ENCODE assay signal across 10 mouse cellular contexts in genomic region chr2:164167752-164168570, GRCm38 (mm10). TPM values are rescaled to one million over a fixed set of nuclear protein-coding genes. Genes with fewer than 3 reads are reported as not detected.
DNase-seq lines count a peak whose midpoint lies in the region; ATAC-seq and TF ChIP-seq lines count a peak whose summit lies in the region.
"Had no signal": no experiment of that assay in that cellular context is flagged by ENCODE, and none has a peak within 500 bp of the region (broad histone marks: within the 10 kb centered on the region; RNA-seq: fewer than 3 reads in every experiment).

No protein-coding gene starts in this region.

- no peak overlapping the region for H3K27ac ChIP-seq in heart, embryonic 15.5 days
- H3K27ac ChIP-seq in midbrain, embryonic 11.5 days (ENCODE audit: low read depth, low read length), result no peak overlapping the region
- H3K27ac ChIP-seq in heart, adult 2 months, result no peak overlapping the region

- no peaks in the 10 kb centered on the region for H3K36me3 ChIP-seq in heart, embryonic 15.5 days
- no peaks in the 10 kb centered on the region for H3K36me3 ChIP-seq in midbrain, embryonic 11.5 days (ENCODE audit: control insufficient read depth, insufficient read depth, low read length)
- H3K36me3 ChIP-seq in heart, adult 2 months (ENCODE audit: control insufficient read depth, insufficient read depth, low read length), result no peaks in the 10 kb centered on the region

- TF ChIP-seq POLR2A in heart, adult 2 months (IDR thresholded peaks at IDR 0.05; ENCODE audit: insufficient read depth, low read depth, low read length), result no peak

- peaks cover 83% of the 10 kb centered on the region for H3K27me3 ChIP-seq in heart, embryonic 15.5 days
- H3K27me3 ChIP-seq in midbrain, embryonic 11.5 days (ENCODE audit: control insufficient read depth, insufficient read depth, low read length), result peaks cover 55% of the 10 kb centered on the region
- peaks cover 16% of the 10 kb centered on the region for H3K27me3 ChIP-seq in heart, adult 2 months (ENCODE audit: control insufficient read depth, insufficient read depth, low read length)

- ATAC-seq in heart, embryonic 15.5 days (replicated peaks; ENCODE audit: insufficient number of reproducible peaks, insufficient read depth, low FRiP score, low read depth), result 0 out of 2 replicates have a peak, but pooled peaks have one; percentile 8
- peak; percentile 19; the same call in 1 of the 2 replicates for ATAC-seq in midbrain, embryonic 11.5 days (ENCODE audit: low FRiP score)
- no peak for ATAC-seq in cerebellum, adult (ENCODE audit: insufficient number of reproducible peaks, low FRiP score, low TSS enrichment)

- no peak for DNase-seq in heart, postnatal 4 days
- peak; percentile 47 for DNase-seq in R1 (ENCODE audit: low read depth, low spot score)
- peak; percentile 18 for DNase-seq in forelimb bud, embryonic 11.5 days (ENCODE audit: low read depth, low spot score)
- peak; percentile 87 for DNase-seq in midbrain, embryonic 11.5 days (ENCODE audit: low spot score, missing footprints)
- no peak for DNase-seq in frontal cortex, postnatal 14 days (ENCODE audit: low spot score in 2 of 2)
- DNase-seq in heart, adult 2 months, result no peak

- intact Hi-C loops in heart, adult 2 months (cut with DNase I), result no loop called here

- H3K79me2 ChIP-seq in heart, adult 2 months (replicated peaks; ENCODE audit: control insufficient read depth, insufficient read depth, low read length), result no peaks in the 10 kb centered on the region

- TF ChIP-seq CTCF in heart, adult 2 months (IDR thresholded peaks at IDR 0.05), result no peak

- H3K4me2 ChIP-seq in heart, embryonic 15.5 days, result peak overlapping the region; percentile 62
- peak overlapping the region; percentile 42 for H3K4me2 ChIP-seq in midbrain, embryonic 11.5 days

- peak overlapping the region; percentile 34 for H3K4me3 ChIP-seq in heart, embryonic 15.5 days
- H3K4me3 ChIP-seq in midbrain, embryonic 11.5 days (ENCODE audit: low read depth, low read length), result peak overlapping the region; percentile 23
- H3K4me3 ChIP-seq in heart, adult 2 months, result no peak overlapping the region

- H3K9ac ChIP-seq in heart, embryonic 15.5 days, result no peak overlapping the region
- no peak overlapping the region for H3K9ac ChIP-seq in midbrain, embryonic 11.5 days (ENCODE audit: low read length)
- H3K9ac ChIP-seq in heart, adult 2 months (ENCODE audit: low read depth, low read length), result no peak overlapping the region

- H3K9me3 ChIP-seq in heart, embryonic 15.5 days (replicated peaks), result no peaks in the 10 kb centered on the region
- H3K9me3 ChIP-seq in midbrain, embryonic 11.5 days (ENCODE audit: control insufficient read depth, low read length), result no peaks in the 10 kb centered on the region

- 13% methylated on average over 90 of the region's 90 CpGs for WGBS in heart, embryonic 15.5 days
- 12% methylated on average over 90 of the region's 90 CpGs for WGBS in midbrain, embryonic 11.5 days
- 14% methylated on average over 90 of the region's 90 CpGs for WGBS in heart, adult 2 months

- peaks cover 24% of the 10 kb centered on the region for H3K4me1 ChIP-seq in heart, embryonic 15.5 days (replicated peaks)
- H3K4me1 ChIP-seq in midbrain, embryonic 11.5 days (ENCODE audit: control insufficient read depth, insufficient read depth, low read length), result peaks cover 14% of the 10 kb centered on the region
- H3K4me1 ChIP-seq in heart, adult 2 months (ENCODE audit: control insufficient read depth, insufficient read depth, low read length), result no peaks in the 10 kb centered on the region

- no peak for TF ChIP-seq EP300 in heart, adult 2 months (IDR thresholded peaks at IDR 0.05; ENCODE audit: insufficient read depth, low read depth, low read length)

RNA-seq across cellular contexts. Expression of gene Kcns1, which starts 3.0 kb away (rescaled TPM):
- 0.20 and 0.24 TPM in 2 replicates for polyA plus RNA-seq in heart, embryonic 15.5 days (2015; fragmentation: Nextera tagmentation; extraction: Ambion mirVana)
- under 1 TPM in 1 of 2 experiments, not detected in 1; 0.19 TPM for total RNA-seq in heart, postnatal 4 days (2021)
- 0.07 TPM in 1 of 2 replicates, not detected in the other for polyA plus RNA-seq in midbrain, embryonic 11.5 days (2014; fragmentation: Nextera tagmentation; extraction: Ambion mirVana)
- total RNA-seq in heart, adult 2 months (2021), result not detected
- 0.12 and 0.18 TPM in 2 replicates for polyA plus RNA-seq in heart, adult 2 months (2012; rRNA removed)
- total RNA-seq: MEL had no signal

RNA-seq across cellular contexts. Expression of gene Wfdc5, which starts 14.6 kb away (rescaled TPM):
- polyA plus RNA-seq in heart, embryonic 15.5 days (2015; fragmentation: Nextera tagmentation; extraction: Ambion mirVana), result not detected in 2 replicates
- not detected for total RNA-seq in heart, postnatal 4 days (2021)
- not detected in 2 replicates for polyA plus RNA-seq in midbrain, embryonic 11.5 days (2014; fragmentation: Nextera tagmentation; extraction: Ambion mirVana)
- total RNA-seq in heart, adult 2 months (2021), result not detected
- polyA plus RNA-seq in heart, adult 2 months (2012; rRNA removed), result not detected in 2 replicates
- total RNA-seq: MEL had no signal
- polyA plus RNA-seq: large intestine, adult 2 months had no signal

RNA-seq across cellular contexts. Expression of gene Wfdc12, which starts 22.4 kb away (rescaled TPM):
- not detected in 2 replicates for polyA plus RNA-seq in heart, embryonic 15.5 days (2015; fragmentation: Nextera tagmentation; extraction: Ambion mirVana)
- not detected for total RNA-seq in heart, postnatal 4 days (2021)
- not detected in 2 replicates for polyA plus RNA-seq in midbrain, embryonic 11.5 days (2014; fragmentation: Nextera tagmentation; extraction: Ambion mirVana)
- total RNA-seq in heart, adult 2 months (2021), result not detected
- not detected in 2 replicates for polyA plus RNA-seq in heart, adult 2 months (2012; rRNA removed)
- total RNA-seq: MEL had no signal
- polyA plus RNA-seq: large intestine, adult 2 months had no signal

RNA-seq across cellular contexts. Expression of gene Wfdc15a, which starts 32.0 kb away (rescaled TPM):
- polyA plus RNA-seq in heart, embryonic 15.5 days (2015; fragmentation: Nextera tagmentation; extraction: Ambion mirVana), result not detected in 2 replicates
- not detected for total RNA-seq in heart, postnatal 4 days (2021)
- not detected in 2 replicates for polyA plus RNA-seq in midbrain, embryonic 11.5 days (2014; fragmentation: Nextera tagmentation; extraction: Ambion mirVana)
- not detected for total RNA-seq in heart, adult 2 months (2021)
- polyA plus RNA-seq in heart, adult 2 months (2012; rRNA removed), result not detected in 2 replicates
- total RNA-seq: MEL had no signal
- polyA plus RNA-seq: large intestine, adult 2 months had no signal

RNA-seq across cellular contexts. Expression of gene Wfdc15b, which starts 53.5 kb away (rescaled TPM):
- not detected in 2 replicates for polyA plus RNA-seq in heart, embryonic 15.5 days (2015; fragmentation: Nextera tagmentation; extraction: Ambion mirVana)
- not detected for total RNA-seq in heart, postnatal 4 days (2021)
- not detected in 2 replicates for polyA plus RNA-seq in midbrain, embryonic 11.5 days (2014; fragmentation: Nextera tagmentation; extraction: Ambion mirVana)
- total RNA-seq in heart, adult 2 months (2021), result not detected
- not detected in 2 replicates for polyA plus RNA-seq in heart, adult 2 months (2012; rRNA removed)
- total RNA-seq: MEL had no signal
- polyA plus RNA-seq: large intestine, adult 2 months had no signal

Comparison
In these comparisons a context has a peak if more than half of its experiments do, and no peak if none do; other contexts are left out.
1. DNase-seq: peak in R1 (single experiment), forelimb bud, embryonic 11.5 days (single experiment) and midbrain, embryonic 11.5 days (single experiment); none in heart, postnatal 4 days (single experiment), frontal cortex, postnatal 14 days (0 of 2) and heart, adult 2 months (0 of 2).